Mouse (Mus musculus): ENCODE measurements around the gene Abat. TPM values are rescaled to one million over a fixed set of nuclear protein-coding genes. Genes with fewer than 3 reads are reported as not detected.

The Abat gene
- total and polyA plus RNA-seq, 2 experiments, result 150 to 168 TPM

DNA sequence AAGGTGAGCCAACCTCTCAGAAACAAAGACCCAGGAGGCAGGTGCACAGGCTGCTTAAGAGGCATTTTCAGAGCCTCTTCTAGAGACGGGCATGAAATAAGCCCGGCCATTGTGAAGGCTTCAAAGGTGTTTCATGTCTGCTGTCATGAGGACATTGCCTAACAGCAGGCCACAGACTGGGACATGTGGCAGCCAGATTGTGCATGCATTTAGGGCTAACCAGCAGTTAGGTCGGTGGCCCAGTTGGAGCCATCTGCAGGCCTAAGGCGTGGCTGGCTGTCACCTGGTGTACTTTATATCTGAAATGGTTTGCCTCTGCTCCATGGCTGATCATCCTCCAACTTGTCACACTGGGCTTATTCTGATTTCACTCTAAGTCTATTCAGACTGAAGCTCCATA, 65.1 kb downstream of the Abat start:
- no peak overlapping the region for H3K4me3 ChIP-seq (ENCODE audit: insufficient read depth, low read depth, low read length)
- 82% methylated on average over 4 of the region's 4 CpGs for WGBS
- TF ChIP-seq CTCF (IDR thresholded peaks at IDR 0.05; ENCODE audit: low read depth, low read length) (no peak), POLR2A (IDR thresholded peaks at IDR 0.05; ENCODE audit: extremely low read depth, insufficient read depth, low read length) (no peak)
- H3K79me2 ChIP-seq (ENCODE audit: control insufficient read depth, insufficient read depth, low read length), result no peaks in the 10 kb centered on the region
- H3K27me3 ChIP-seq (ENCODE audit: control insufficient read depth, insufficient read depth, low read length), result no peaks in the 10 kb centered on the region
- no peak overlapping the region for H3K9ac ChIP-seq (ENCODE audit: low read depth, low read length)
- no peaks in the 10 kb centered on the region for H3K4me1 ChIP-seq (ENCODE audit: control insufficient read depth, insufficient read depth, low read length)
- H3K36me3 ChIP-seq (ENCODE audit: control insufficient read depth, insufficient read depth, low read length), result peaks cover 26% of the 10 kb centered on the region
- H3K27ac ChIP-seq (replicated peaks; ENCODE audit: insufficient read depth, low read depth, low read length), result no peak overlapping the region
- no peak for DNase-seq (ENCODE audit: extremely low read depth, low read depth, low spot score)

DNA sequence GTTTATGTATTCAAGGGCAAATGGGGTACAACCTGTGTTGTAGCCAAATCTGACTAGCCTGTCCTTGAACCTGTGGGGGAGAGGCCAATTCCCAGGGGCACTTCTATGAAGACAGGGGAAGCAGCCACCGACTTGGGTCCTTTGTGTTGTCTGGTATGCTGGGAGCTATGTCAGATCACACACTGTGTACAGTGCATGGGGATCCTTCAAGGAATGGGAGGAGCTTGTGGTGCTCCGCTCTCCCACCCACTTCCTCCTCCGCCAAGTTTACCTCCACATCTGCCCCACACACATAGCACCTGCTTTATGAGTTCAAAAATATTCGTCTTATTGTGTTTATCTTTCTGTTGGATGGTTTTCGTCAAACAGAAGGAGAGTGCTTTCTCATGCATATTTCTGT, 66.3 kb downstream of the Abat start:
- H3K27me3 ChIP-seq (ENCODE audit: control insufficient read depth, insufficient read depth, low read length), result no peaks in the 10 kb centered on the region
- WGBS, result 74% methylated on average over 5 of the region's 5 CpGs
- TF ChIP-seq CTCF (IDR thresholded peaks at IDR 0.05; ENCODE audit: low read depth, low read length), result no peak
- TF ChIP-seq POLR2A (IDR thresholded peaks at IDR 0.05; ENCODE audit: extremely low read depth, insufficient read depth, low read length), result no peak
- no peaks in the 10 kb centered on the region for H3K4me1 ChIP-seq (ENCODE audit: control insufficient read depth, insufficient read depth, low read length)
- H3K4me3 ChIP-seq (ENCODE audit: insufficient read depth, low read depth, low read length), result no peak overlapping the region
- H3K36me3 ChIP-seq (ENCODE audit: control insufficient read depth, insufficient read depth, low read length), result peaks cover 28% of the 10 kb centered on the region
- no peak overlapping the region for H3K9ac ChIP-seq (ENCODE audit: low read depth, low read length)
- no peak overlapping the region for H3K27ac ChIP-seq (replicated peaks; ENCODE audit: insufficient read depth, low read depth, low read length)
- DNase-seq (ENCODE audit: extremely low read depth, low read depth, low spot score), result no peak
- no peaks in the 10 kb centered on the region for H3K79me2 ChIP-seq (ENCODE audit: control insufficient read depth, insufficient read depth, low read length)

DNA sequence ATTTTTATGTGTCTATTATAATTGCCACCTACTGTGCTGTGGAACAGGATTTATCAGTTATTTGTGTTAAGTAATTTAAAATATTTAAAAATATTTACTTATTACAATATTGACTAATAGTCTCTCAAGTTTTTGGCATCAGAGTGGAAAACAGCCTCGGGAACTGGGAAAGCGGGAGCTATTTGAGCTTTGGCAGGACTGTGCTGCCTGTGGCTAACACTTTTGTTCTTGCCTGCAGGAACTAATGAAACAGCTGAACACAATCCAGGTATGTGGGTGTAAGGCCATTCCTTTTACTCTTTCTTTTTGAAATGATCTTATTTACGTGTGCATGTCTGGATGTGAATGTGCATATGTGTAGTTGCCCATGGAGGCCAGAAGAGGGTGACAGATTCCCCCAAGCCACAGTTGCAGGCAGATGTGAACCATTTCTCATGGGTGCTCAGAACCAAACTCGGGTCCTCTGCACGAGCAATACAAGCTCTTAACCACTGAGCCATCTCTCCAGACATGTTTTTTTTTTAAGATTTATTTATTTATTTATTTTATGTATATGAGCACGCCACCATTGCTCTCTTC, 68.5 kb downstream of the Abat start:
- H3K36me3 ChIP-seq (ENCODE audit: control insufficient read depth, insufficient read depth, low read length), result peaks cover 47% of the 10 kb centered on the region

GRCm38 (mm10) chr16:8582579-8583295, 69.5 kb downstream of the Abat start:
- Histone ChIP-seq H3K4me1 (ENCODE audit: control insufficient read depth, insufficient read depth, low read length) (no peaks in the 10 kb centered on the region), H3K36me3 (ENCODE audit: control insufficient read depth, insufficient read depth, low read length) (peaks cover 54% of the 10 kb centered on the region), H3K9ac (ENCODE audit: low read depth, low read length) (no peak overlapping the region), H3K79me2 (ENCODE audit: control insufficient read depth, insufficient read depth, low read length) (no peaks in the 10 kb centered on the region), H3K4me3 (ENCODE audit: insufficient read depth, low read depth, low read length) (no peak overlapping the region), H3K27me3 (ENCODE audit: control insufficient read depth, insufficient read depth, low read length) (no peaks in the 10 kb centered on the region), H3K27ac (replicated peaks; ENCODE audit: insufficient read depth, low read depth, low read length) (no peak overlapping the region)
- 95% methylated on average over 5 of the region's 5 CpGs for WGBS
- no peak for DNase-seq (ENCODE audit: extremely low read depth, low read depth, low spot score)
- TF ChIP-seq CTCF (IDR thresholded peaks at IDR 0.05; ENCODE audit: low read depth, low read length), result peak; percentile 39; the same call in 1 of the 2 replicates
- no peak for TF ChIP-seq POLR2A (IDR thresholded peaks at IDR 0.05; ENCODE audit: extremely low read depth, insufficient read depth, low read length)

More for the DNA sequence above, 68.5 kb downstream of the Abat start:
- no peak overlapping the region for H3K9ac ChIP-seq (ENCODE audit: low read depth, low read length)
- H3K4me3 ChIP-seq (ENCODE audit: insufficient read depth, low read depth, low read length), result no peak overlapping the region
- TF ChIP-seq POLR2A (IDR thresholded peaks at IDR 0.05; ENCODE audit: extremely low read depth, insufficient read depth, low read length), result no peak
- peak; percentile 33; the same call in 1 of the 2 replicates for TF ChIP-seq CTCF (IDR thresholded peaks at IDR 0.05; ENCODE audit: low read depth, low read length)
- no peaks in the 10 kb centered on the region for H3K79me2 ChIP-seq (ENCODE audit: control insufficient read depth, insufficient read depth, low read length)
- H3K27me3 ChIP-seq (ENCODE audit: control insufficient read depth, insufficient read depth, low read length), result no peaks in the 10 kb centered on the region
- no peak overlapping the region for H3K27ac ChIP-seq (replicated peaks; ENCODE audit: insufficient read depth, low read depth, low read length)
- DNase-seq (ENCODE audit: extremely low read depth, low read depth, low spot score), result peak; percentile 56
- 65% methylated on average over 6 of the region's 6 CpGs for WGBS
- H3K4me1 ChIP-seq (ENCODE audit: control insufficient read depth, insufficient read depth, low read length), result no peaks in the 10 kb centered on the region

- Histone ChIP-seq H3K36me3 (ENCODE audit: control insufficient read depth, insufficient read depth, low read length) (peaks cover 51% of the 10 kb centered on the region), H3K9ac (ENCODE audit: low read depth, low read length) (no peak overlapping the region), H3K79me2 (ENCODE audit: control insufficient read depth, insufficient read depth, low read length) (no peaks in the 10 kb centered on the region), H3K4me1 (ENCODE audit: control insufficient read depth, insufficient read depth, low read length) (no peaks in the 10 kb centered on the region), H3K27ac (replicated peaks; ENCODE audit: insufficient read depth, low read depth, low read length) (no peak overlapping the region), H3K27me3 (ENCODE audit: control insufficient read depth, insufficient read depth, low read length) (no peaks in the 10 kb centered on the region), H3K4me3 (ENCODE audit: insufficient read depth, low read depth, low read length) (no peak overlapping the region)
- DNase-seq (ENCODE audit: extremely low read depth, low read depth, low spot score), result no peak
- TF ChIP-seq POLR2A (IDR thresholded peaks at IDR 0.05; ENCODE audit: extremely low read depth, insufficient read depth, low read length) (no peak), CTCF (IDR thresholded peaks at IDR 0.05; ENCODE audit: low read depth, low read length) (no peak)
- WGBS, result 97% methylated on average over 1 of the region's 1 CpGs
These were observed 71.0 kb downstream of the Abat start for GRCm38 (mm10) chr16:8584248-8584647.

DNA sequence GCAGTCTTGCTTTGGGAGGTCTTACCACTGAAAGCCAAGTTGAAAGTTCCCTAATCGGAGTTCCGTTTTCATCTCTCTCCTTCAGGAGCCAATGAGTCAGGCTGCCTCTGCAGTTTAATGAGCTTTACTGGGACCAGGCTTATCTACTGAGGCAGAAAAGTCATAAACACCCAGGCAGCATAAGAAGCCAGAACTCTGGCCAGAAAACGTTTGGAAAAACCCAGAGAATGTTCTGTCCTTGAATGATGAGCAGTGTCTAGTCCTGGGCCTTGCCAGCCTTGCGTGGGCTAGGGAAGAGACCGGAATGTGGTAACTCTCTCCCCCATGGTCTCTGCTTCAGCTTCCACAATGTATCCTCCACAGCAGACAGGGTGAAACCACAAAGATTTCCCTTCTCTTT, 71.8 kb downstream of the Abat start:
- TF ChIP-seq CTCF (IDR thresholded peaks at IDR 0.05; ENCODE audit: low read depth, low read length), result no peak
- TF ChIP-seq POLR2A (IDR thresholded peaks at IDR 0.05; ENCODE audit: extremely low read depth, insufficient read depth, low read length), result no peak
- H3K79me2 ChIP-seq (ENCODE audit: control insufficient read depth, insufficient read depth, low read length), result no peaks in the 10 kb centered on the region
- no peak for DNase-seq (ENCODE audit: extremely low read depth, low read depth, low spot score)
- 78% methylated on average over 5 of the region's 5 CpGs for WGBS
- no peak overlapping the region for H3K27ac ChIP-seq (replicated peaks; ENCODE audit: insufficient read depth, low read depth, low read length)
- peaks cover 58% of the 10 kb centered on the region for H3K36me3 ChIP-seq (ENCODE audit: control insufficient read depth, insufficient read depth, low read length)
- H3K9ac ChIP-seq (ENCODE audit: low read depth, low read length), result no peak overlapping the region
- H3K4me3 ChIP-seq (ENCODE audit: insufficient read depth, low read depth, low read length), result no peak overlapping the region
- no peaks in the 10 kb centered on the region for H3K27me3 ChIP-seq (ENCODE audit: control insufficient read depth, insufficient read depth, low read length)
- H3K4me1 ChIP-seq (ENCODE audit: control insufficient read depth, insufficient read depth, low read length), result no peaks in the 10 kb centered on the region

Measured in liver, adult 2 months (tissue).